Mouse (Mus musculus) thymus, adult 2 months (tissue): Measurements from ENCODE around the gene Slc25a21.

Experiments
- CTCF ChIP-seq: fragments of 200-500 bp; IDR thresholded peaks from 2 replicates; pipeline ENCODE4 v1.5.1; 2012; ENCODE audit warnings: mild to moderate bottlenecking, control low read depth, low read length, moderate library complexity, borderline replicate concordance; ENCODE audit not compliant: control insufficient read depth, poor library complexity, insufficient read depth; ENCODE audit errors: extremely low read depth
- POLR2A ChIP-seq: fragments of 200-500 bp; IDR thresholded peaks from 2 replicates; pipeline ENCODE4 v1.6.1; 2012; ENCODE audit warnings: mild to moderate bottlenecking, low read length, control low read depth, moderate library complexity; ENCODE audit not compliant: control insufficient read depth, poor library complexity, insufficient read depth; ENCODE audit errors: extremely low read depth

DNA sequence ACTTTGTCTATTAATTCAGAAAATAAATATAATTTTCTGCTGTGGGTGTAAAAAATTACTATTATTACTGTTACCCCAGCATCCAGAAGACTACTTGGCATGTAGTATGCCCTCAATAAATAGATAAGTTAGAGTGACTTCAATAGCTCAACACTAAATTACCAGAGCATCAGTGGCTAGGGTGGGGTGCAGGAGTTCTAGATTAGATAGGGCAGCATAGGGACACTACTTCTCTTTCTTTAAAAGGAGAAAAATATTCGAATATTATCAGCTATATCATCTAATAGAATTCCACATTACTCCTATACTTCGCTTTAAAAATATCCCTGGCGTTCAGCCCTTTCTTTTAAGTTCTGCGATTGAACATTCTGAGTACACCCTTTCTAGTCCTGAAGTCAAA lies 32.4 kb upstream of the Slc25a21 start:
- no peak for TF ChIP-seq CTCF
- no peak for TF ChIP-seq POLR2A
